Mouse (Mus musculus) layer of hippocampus, adult 2 months (tissue): Measurements from ENCODE around the gene Gm21988. TPM values are rescaled to one million over a fixed set of nuclear protein-coding genes. Genes with fewer than 3 reads are reported as not detected.
A peak's percentile ranks its signal among the peaks of the same experiment; 100 is the strongest.

Experiments used
- DNase-seq, 2 experiments: peaks; one replicate each; pipeline ENCODE4 v3.0.0; 2022; ENCODE audit warnings: low spot score in 2 of 2
- H3K27ac ChIP-seq: fragments of 200-600 bp; 2 replicates; pipeline ENCODE4 v1.8.1; 2022
- H3K4me3 ChIP-seq: fragments of 200-600 bp; 2 replicates; pipeline ENCODE4 v1.8.1; 2022; ENCODE audit warnings: mild to moderate bottlenecking
- CTCF ChIP-seq: fragments of 200-600 bp; conservative IDR thresholded peaks from 2 replicates; pipeline ENCODE4 v1.8.1; 2022; ENCODE audit warnings: antibody characterized with exemption, mild to moderate bottlenecking, moderate library complexity
- microRNA-seq, 2 experiments: library from miRNA; unstranded; fragments of <30 nt; microRNA quantifications; one replicate each; pipeline ENCODE4 v1.2.0; 2021
- total RNA-seq, 2 experiments: library from RNA; stranded (reverse); gene quantifications; 2 replicates each; pipeline ENCODE4 v1.2.3; 2021

The Gm21988 gene
- total RNA-seq, 2 experiments from 2014 or later = 3.9 to 4.3 TPM

DNA sequence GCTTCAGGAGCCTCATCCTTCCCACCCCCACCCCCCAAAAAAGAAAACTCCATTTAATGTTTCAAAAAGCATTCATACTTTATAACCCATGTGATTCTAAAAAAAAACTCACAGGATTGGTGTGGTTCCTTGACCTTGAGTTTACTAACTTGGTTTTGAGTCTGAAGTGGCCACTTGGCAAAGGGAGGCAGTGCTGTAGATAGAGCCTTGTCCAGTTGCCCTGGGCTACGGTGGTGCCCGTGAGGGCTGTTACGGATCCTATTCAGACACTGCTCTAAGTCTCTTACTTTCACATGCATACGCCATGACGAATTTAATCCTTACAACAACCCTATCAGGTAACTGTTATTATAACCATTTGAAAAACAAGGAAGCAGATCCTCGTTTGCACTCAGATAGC is 27.7 kb downstream of the Gm21988 start:
- DNase-seq = no peak
- H3K4me3 ChIP-seq = no peak overlapping the region
- no peak overlapping the region for H3K27ac ChIP-seq
- TF ChIP-seq CTCF = no peak

DNA sequence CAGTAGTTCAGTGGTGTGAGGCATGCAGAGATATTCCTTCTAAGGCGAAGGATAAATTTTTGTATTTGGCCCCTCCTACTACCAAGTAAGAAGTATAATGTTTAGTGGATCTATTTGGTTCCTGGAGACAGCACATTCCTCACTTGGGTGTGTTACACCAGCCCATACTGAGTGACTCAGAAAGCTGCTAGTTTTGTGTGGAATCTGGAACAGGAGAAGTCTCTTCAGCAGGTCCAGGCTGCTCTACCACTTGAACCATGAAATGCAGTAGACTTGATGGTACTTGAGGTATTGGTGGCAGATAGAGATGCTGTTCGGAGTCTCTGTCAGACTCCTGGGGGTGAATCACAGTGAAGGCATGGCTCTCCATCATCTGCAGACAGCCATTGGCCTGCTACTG is 28.9 kb downstream of the Gm21988 start:
- no peak for DNase-seq
- Histone ChIP-seq H3K27ac (no peak overlapping the region), H3K4me3 (no peak overlapping the region)
- no peak for TF ChIP-seq CTCF

DNA sequence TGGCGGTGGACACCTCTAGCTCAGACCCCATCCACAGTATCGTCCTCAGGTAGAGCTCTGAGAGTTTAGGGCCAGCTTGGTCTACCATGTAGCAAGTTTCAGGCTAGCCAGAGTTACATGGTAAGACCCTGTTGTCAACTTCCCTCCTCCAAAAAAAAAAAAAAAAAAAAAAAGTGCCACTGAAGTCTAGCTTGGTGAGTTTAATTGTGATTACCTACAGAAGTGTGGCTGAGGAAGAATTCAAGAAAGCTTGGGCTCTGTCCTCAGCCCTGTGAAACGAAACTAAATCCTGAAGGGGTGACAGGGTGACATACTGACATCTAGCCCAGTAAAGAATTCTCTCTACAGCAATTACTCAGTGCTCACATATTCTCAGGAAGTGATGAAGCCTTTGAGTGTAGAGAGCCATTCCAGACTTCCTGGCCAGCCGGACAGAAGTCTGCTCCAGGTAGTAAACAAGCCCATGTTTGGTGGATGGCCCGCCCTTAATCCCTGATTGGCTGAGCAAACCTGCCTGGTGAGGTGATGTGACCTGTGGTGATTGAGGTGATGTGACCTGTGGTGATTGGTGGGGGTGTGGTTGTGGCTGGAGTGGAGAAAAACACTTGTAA is 30.7 kb downstream of the Gm21988 start:
- no peak for TF ChIP-seq CTCF
- Histone ChIP-seq H3K27ac (no peak overlapping the region), H3K4me3 (no peak overlapping the region)
- no peak for DNase-seq

DNA sequence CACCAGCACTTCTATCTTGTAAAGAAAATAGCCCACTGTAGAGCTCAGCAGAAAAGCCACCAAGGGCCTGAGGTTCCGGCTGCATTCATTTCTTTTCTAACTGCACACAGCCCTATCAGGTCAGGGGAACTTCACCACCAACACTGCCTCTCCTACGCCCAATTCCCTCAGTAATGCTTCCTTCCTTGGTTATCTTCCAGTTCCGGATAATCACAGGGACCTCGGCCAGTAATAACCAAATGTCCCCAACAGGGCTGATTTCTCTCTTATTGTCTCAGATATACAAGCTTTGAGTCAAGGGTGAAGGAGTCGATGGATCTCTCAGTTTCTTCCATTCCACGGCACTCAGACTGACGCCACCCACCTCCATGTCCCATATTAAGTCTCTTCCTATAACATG is 32.3 kb downstream of the Gm21988 start:
- Histone ChIP-seq H3K27ac (no peak overlapping the region), H3K4me3 (no peak overlapping the region)
- DNase-seq = no peak
- TF ChIP-seq CTCF = no peak

DNA sequence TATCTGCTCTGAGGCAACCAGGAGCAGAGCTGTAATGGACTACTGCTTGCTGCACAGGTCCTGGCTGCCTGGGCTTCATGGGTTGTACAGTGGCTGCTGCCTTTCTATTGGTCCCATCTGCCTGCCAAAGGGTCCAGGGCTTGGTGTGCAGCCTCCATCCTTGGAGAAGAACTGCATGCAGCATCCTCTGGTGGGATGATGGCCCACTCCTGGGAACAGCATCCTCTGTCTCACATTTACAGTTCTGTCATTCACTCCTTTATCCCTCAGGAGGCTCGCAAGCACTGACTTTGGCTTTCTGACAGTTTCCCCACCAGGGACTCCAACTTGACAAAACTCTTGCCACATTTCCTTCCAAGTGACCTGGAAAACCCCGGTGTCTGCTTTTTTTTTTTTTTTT is 32.8 kb downstream of the Gm21988 start:
- DNase-seq = no peak
- no peak for TF ChIP-seq CTCF
- Histone ChIP-seq H3K4me3 (no peak overlapping the region), H3K27ac (no peak overlapping the region)

DNA sequence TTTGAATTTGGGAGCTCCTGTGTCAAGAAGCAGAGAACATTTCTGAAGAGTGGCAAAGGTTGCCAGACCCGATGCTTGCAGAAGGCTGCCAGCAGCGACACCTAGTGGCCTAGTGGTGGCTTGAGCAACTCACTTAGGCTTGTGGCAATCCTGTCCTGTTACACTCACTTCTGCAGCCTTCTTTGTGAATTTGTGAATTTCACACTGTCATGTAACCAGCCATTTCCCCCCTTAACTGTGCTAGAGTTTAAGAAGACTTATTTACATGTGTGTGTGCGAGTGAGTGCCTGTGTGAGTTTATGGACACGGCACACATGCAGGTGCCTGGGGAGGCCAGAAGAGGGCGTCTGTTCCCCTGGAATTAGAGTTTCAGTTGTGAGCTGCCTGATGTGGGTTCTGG is 37.9 kb downstream of the Gm21988 start:
- peak in 1 of 2 experiments; percentile 79 for DNase-seq
- TF ChIP-seq CTCF = peak; percentile 96
- H3K4me3 ChIP-seq = no peak overlapping the region
- H3K27ac ChIP-seq = no peak overlapping the region

DNA sequence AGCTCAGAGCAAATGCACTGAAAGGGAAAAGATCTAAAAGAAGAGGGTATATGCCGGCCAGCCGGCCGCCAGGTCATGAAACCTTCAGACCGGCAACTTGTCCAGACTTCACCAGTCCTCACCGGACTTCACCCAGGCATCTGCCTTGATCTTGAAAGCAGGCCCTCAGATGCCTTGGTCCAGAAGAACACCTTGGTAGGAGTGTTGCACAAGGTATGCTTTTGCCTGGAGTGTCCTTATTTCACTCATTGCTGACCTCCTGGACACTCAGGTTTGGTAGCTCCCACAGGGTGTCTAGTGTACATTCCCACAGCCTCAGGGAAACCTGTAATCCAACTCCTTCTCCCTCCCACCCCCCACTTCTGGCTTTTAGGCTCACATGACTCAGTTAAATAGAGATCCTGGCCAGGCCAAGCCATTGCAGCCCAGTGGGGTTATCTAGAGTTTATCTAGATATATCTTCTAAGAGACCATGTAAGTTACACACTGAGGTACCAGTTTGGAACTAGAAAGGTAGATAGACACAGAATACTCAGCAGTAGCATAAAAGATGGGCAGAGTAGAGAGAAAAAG is 39.5 kb downstream of the Gm21988 start:
- no peak for DNase-seq
- H3K4me3 ChIP-seq = no peak overlapping the region
- no peak overlapping the region for H3K27ac ChIP-seq
- TF ChIP-seq CTCF = no peak

DNA sequence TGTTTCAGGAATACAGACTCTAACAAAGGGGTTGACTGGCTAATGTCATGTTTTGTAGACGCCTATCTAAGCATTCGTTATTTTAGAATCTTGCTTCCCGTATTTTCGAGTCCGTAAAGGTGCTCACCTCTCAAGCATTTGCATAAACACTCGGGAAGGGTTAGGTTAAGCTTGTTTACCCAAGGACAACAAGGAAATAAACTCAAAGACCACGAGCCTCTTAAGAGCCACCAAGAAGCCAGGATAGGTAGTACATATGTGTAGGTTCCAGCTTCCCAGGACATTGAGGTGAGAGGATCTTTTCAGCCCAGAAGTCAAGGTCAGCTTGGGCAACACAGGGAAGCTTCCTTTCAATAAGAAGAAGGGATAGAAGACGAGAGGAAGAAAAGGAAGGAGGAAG is 40.5 kb downstream of the Gm21988 start:
- Histone ChIP-seq H3K27ac (no peak overlapping the region), H3K4me3 (no peak overlapping the region)
- no peak for TF ChIP-seq CTCF
- DNase-seq = no peak

DNA sequence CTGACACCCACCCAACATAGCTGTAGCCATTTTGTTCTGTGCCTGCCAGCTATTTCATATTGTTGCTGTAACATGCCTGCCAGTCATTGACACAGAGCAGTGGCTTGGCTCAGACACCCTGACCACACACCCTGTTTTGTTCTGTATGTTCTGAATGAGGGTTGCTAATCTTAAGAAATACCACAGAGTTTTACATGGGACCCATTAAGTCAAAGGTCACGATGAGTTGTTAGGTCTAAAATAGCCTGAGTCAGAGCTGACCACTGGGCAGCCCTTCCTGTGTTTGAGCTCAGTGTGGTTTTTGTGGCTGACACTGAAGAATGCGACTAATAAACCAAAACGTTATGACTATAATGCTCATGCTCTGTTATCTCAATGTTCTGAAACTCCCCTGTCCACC is 41.3 kb downstream of the Gm21988 start:
- no peak for TF ChIP-seq CTCF
- Histone ChIP-seq H3K4me3 (no peak overlapping the region), H3K27ac (no peak overlapping the region)
- DNase-seq = no peak

DNA sequence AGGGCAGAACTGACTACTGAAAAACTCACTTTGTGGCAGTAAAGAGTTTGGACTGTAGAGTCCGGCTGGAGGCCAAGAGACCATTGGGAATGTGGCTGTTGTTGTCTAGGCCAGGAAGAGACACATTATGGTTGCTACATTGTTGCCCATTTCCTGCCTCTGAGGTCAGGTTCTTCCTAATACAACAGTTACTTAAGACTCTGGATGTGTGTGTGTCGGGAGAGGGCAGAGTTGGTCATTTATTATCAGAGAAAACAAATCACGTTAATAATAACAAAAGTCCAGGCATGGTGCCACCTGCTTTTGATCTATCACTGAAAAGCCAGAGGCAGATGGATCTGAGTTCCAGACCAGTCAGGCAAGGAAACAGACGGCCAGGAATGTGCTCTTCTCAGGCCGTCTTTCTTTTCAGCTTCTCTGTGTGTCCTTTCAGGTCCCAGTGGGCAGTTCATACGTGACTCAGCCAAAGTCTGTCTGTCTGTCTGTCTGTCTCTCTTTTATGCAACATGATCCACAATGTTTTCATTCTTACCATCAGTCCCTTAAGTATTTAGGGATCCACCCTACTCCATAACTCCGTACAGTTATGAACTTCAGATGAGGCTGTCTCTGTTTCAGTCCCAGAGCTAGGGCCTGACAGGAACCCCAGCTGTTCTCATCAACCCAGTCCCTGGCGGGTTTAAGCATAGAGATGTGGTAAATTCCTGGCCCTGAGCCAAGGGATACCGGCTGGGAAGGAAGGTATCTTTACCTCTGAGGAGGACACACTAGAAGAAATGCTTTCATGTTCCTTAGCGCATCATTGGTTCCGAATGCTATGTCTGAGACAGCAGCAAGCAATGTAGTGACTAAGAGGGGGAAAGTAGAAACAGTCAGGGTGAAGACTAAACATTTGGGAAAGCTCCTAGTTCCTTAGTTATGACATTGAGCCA is 46.0 kb downstream of the Gm21988 start:
- no peak for DNase-seq
- TF ChIP-seq CTCF = no peak
- Histone ChIP-seq H3K4me3 (no peak overlapping the region), H3K27ac (no peak overlapping the region)

DNA sequence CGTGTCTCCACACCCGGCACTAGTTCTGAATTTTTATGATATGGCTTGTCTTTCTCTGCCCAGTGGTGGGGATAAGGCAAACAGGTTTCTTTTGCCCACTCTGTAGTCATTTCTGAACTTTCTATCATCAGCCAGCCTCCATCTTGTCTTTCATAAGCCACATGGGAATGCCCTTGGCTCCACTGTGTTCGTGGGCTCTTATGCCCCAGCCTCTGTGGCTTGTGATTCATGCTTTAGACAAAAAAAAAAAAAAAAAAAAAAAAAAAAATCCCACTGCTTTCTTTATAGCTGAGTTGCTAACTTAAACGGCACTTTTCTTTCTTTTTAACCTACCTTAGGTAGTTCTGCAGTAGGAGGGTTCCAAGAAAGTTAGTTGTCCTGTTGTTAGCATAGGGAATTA is 47.5 kb downstream of the Gm21988 start:
- Histone ChIP-seq H3K27ac (no peak overlapping the region), H3K4me3 (no peak overlapping the region)
- DNase-seq = no peak
- TF ChIP-seq CTCF = no peak

DNA sequence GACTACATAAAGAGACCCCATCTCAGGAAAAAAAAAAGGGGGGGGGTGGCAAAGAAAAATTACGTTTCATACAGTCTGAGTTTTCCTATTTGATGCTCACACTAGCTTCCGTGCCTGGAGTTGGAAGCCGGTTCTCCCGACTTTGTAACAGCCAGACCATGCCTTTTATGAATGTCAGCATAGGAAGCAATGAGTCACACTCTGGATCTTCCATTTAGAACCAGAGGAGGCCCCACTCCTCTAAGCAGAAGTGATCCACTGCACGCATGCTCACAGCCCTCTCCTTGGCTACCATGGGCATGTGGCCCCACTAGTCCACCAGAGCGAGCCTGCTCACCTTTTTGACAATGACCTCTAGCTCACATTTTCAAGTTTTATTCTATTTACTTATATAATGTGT is 48.4 kb downstream of the Gm21988 start:
- no peak for DNase-seq
- Histone ChIP-seq H3K4me3 (no peak overlapping the region), H3K27ac (no peak overlapping the region)
- no peak for TF ChIP-seq CTCF

DNA sequence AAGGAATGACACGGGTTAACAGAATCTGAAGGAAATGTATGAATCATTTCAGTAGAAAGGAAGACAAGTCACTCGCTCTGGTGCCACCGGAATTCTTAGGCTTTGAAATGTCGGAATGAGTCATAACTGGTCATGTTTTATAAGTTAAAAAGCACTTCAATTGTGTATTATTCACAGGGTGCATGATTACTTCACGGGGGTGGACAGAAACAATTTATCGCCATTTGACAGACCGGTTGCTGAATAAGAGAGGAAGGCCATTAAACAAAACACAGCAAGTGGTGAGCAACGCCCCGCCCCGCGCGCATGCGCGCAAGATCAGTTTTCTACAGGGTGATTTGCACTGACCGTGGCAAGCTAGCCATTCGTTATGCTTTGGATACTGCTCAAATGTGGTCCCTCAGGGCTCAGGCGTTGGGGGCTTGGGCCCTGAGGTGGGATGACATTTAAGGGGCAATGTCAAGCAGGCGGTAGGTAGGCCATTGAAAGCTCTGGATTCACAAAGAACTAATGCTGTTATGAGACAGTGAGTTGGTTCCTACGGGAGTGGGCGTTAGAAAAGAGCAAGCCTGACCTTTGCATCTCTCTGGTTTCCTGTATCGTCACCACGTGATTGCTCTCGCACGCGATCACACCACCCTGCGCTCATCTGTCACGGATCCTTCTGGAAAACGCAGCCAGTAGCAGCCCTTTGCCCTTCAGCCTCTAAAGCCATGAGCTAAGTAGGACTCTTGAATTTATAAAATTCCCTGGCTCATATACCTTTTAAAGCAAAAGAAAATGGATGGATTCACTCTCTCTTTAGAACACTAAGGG is 50.1 kb downstream of the Gm21988 start:
- no peak for DNase-seq
- TF ChIP-seq CTCF = no peak

More for the DNA sequence above, 50.1 kb downstream of the Gm21988 start:
- H3K4me3 ChIP-seq = no peak overlapping the region
- H3K27ac ChIP-seq = no peak overlapping the region

Small RNAs within 50 kb of the gene (microRNA-seq; reads per million reads assigned to microRNA genes)
- gene Mir195a = 3,332 to 3,367 reads per million in 2 experiments
- gene Mir497 = 0 reads per million in 2 experiments
- gene Mir497b = 0 reads per million in 2 experiments

Other genes starting within 250 kb of the Gm21988 start
- 100 to 1,000 TPM; 216 to 229 TPM for gene Gabarap, start 248.7 kb downstream of the Gm21988 start, total RNA-seq
- gene Phf23, start 244.1 kb downstream of the Gm21988 start, total RNA-seq = 10 to 100 TPM; 40.5 to 42.6 TPM
- gene Dvl2, start 239.2 kb downstream of the Gm21988 start, total RNA-seq = 10 to 100 TPM; 40.6 to 45.3 TPM
- 10 to 100 TPM; 54.9 to 63.7 TPM for gene Acadvl, start 224.4 kb downstream of the Gm21988 start, total RNA-seq
- 100 to 1,000 TPM; 880 to 888 TPM for gene Dlg4, start 222.9 kb downstream of the Gm21988 start, total RNA-seq
- gene Asgr1, start 185.7 kb downstream of the Gm21988 start, total RNA-seq = 1 to 10 TPM in 1 of 2 experiments, under 1 TPM in 1; 0.52 to 1.7 TPM
- gene Asgr2, start 147.2 kb downstream of the Gm21988 start, total RNA-seq = not detected
- gene Mgl2, start 109.5 kb downstream of the Gm21988 start, total RNA-seq = under 1 TPM in 1 of 2 experiments, not detected in 1; 0.46 TPM
- 1 to 10 TPM in 1 of 2 experiments, under 1 TPM in 1; 0.67 to 1.5 TPM for gene Clec10a, start 83.6 kb downstream of the Gm21988 start, total RNA-seq
- gene Slc16a11, start 27.1 kb downstream of the Gm21988 start, total RNA-seq = 10 to 100 TPM; 35.2 to 47.0 TPM
- gene Slc16a13, start 18.8 kb downstream of the Gm21988 start, total RNA-seq = 10 to 100 TPM in 1 of 2 experiments, 1 to 10 TPM in 1; 7.9 to 11.0 TPM
- gene Bcl6b, start 10.0 kb downstream of the Gm21988 start, total RNA-seq = 1 to 10 TPM in 1 of 2 experiments, under 1 TPM in 1; 0.83 to 1.4 TPM
- 10 to 100 TPM; 43.8 to 48.7 TPM for gene 0610010K14Rik, start 1.9 kb downstream of the Gm21988 start, total RNA-seq
- 100 to 1,000 TPM; 272 to 278 TPM for gene Rnasek, start within 50 bp of the Gm21988 start, total RNA-seq
- under 1 TPM; 0.13 to 0.27 TPM for gene Alox12, start 15.5 kb upstream of the Gm21988 start, total RNA-seq
- not detected for gene Alox12e, start 82.8 kb upstream of the Gm21988 start, total RNA-seq
- gene Alox15, start 112.2 kb upstream of the Gm21988 start, total RNA-seq = under 1 TPM in 1 of 2 experiments, not detected in 1; 0.26 TPM
- gene Pelp1, start 170.2 kb upstream of the Gm21988 start, total RNA-seq = 10 to 100 TPM; 33.2 to 40.1 TPM
- 10 to 100 TPM; 99.9 TPM for gene Arrb2, start 192.8 kb upstream of the Gm21988 start, total RNA-seq
- gene Med11, start 212.1 kb upstream of the Gm21988 start, total RNA-seq = 10 to 100 TPM; 13.5 to 15.6 TPM
- gene Zmynd15, start 219.6 kb upstream of the Gm21988 start, total RNA-seq = under 1 TPM; 0.12 to 0.72 TPM
- 1 to 10 TPM in 1 of 2 experiments, under 1 TPM in 1; 0.96 to 1.1 TPM for gene Cxcl16, start 220.2 kb upstream of the Gm21988 start, total RNA-seq